Mouse (Mus musculus) spleen, adult 2 months (tissue): ENCODE data around the gene Hoxd4.

Experiments
- CTCF ChIP-seq: fragments of 200-500 bp; IDR thresholded peaks from 2 replicates; pipeline ENCODE4 v1.5.1; 2011; ENCODE audit warnings: mild to moderate bottlenecking, inconsistent platforms; ENCODE audit not compliant: insufficient read depth, insufficient read length, insufficient replicate concordance; ENCODE audit errors: extremely low read depth
- POLR2A ChIP-seq: fragments of 200-500 bp; IDR thresholded peaks from 2 replicates; pipeline ENCODE4 v1.6.1; 2011; ENCODE audit warnings: low read depth, low read length, inconsistent platforms

DNA sequence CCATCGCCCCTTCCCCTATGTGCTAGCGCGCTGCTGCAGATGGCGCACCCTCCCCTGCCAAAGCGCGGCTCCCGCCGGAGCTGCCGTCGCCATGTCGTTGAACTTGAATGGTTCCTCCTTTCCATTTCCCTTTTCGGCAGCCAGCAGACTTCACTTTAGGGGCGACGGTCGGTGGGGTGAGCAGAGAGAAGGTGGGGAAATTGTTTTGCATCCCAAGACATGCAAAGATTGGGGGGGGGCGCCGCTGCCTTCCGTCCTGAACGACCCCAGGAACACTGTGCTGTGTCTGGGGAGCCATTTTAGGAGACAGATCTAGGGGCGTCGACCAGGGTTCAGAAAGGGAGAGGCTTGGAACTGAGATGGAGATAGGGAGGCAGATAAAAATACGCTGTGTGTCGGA is 31.7 kb upstream of the Hoxd4 start:
- TF ChIP-seq POLR2A (no peak), CTCF (no peak)
